Mouse (Mus musculus) limb, embryonic 15.5 days (tissue): Measurements from ENCODE around the gene Aldh9a1. TPM values are rescaled to one million over a fixed set of nuclear protein-coding genes. Genes with fewer than 3 reads are reported as not detected.

ENCODE experiments used
- ATAC-seq: fragments of 200-750 bp; cut with Nextera tagmentation; 2 replicates; pipeline ENCODE4 v1.8.0; 2017; ENCODE audit warnings: low read depth, moderate TSS enrichment; ENCODE audit not compliant: insufficient number of reproducible peaks, low FRiP score, low TSS enrichment
- H3K27ac ChIP-seq: fragments of 300-500 bp; sonication (generic); 2 replicates; pipeline ENCODE4 v1.5.1; 2015; ENCODE audit warnings: moderate library complexity, mild to moderate bottlenecking, inconsistent platforms
- H3K27me3 ChIP-seq: fragments of 300-500 bp; sonication (generic); 2 replicates; pipeline ENCODE4 v1.6.1; 2015; ENCODE audit warnings: inconsistent platforms
- H3K36me3 ChIP-seq: fragments of 300-500 bp; sonication (generic); 2 replicates; pipeline ENCODE4 v1.6.1; 2015; ENCODE audit warnings: inconsistent platforms
- H3K4me1 ChIP-seq: fragments of 300-500 bp; sonication (generic); 2 replicates; pipeline ENCODE4 v1.6.1; 2015; ENCODE audit warnings: inconsistent platforms
- H3K4me2 ChIP-seq: fragments of 300-500 bp; sonication (generic); 2 replicates; pipeline ENCODE4 v1.6.1; 2015; ENCODE audit warnings: mild to moderate bottlenecking, inconsistent platforms
- H3K4me3 ChIP-seq: fragments of 300-500 bp; sonication (generic); 2 replicates; pipeline ENCODE4 v1.5.1; 2015; ENCODE audit warnings: mild to moderate bottlenecking, inconsistent platforms
- H3K9ac ChIP-seq: fragments of 300-500 bp; sonication (generic); 2 replicates; pipeline ENCODE4 v1.6.1; 2015; ENCODE audit warnings: inconsistent platforms
- H3K9me3 ChIP-seq: fragments of 300-500 bp; sonication (generic); 2 replicates; pipeline ENCODE4 v1.6.1; 2016; ENCODE audit warnings: inconsistent platforms
- WGBS: fragments of 180-500 bp; shearing (Covaris S2); methylation state at CpG from one replicate; pipeline ENCODE4 v1.1.7; 2015; 5-methylcytosine and 5-hydroxymethylcytosine counted together
- polyA plus RNA-seq: library from polyadenylated mRNA; unstranded; fragments of >200 nt; fragmentation: Nextera tagmentation; extraction: Ambion mirVana; gene quantifications from 2 replicates; pipeline ENCODE4 v1.2.1, GENCODE M21; 2015

Aldh9a1 gene
- polyA plus RNA-seq = 56.9 and 57.8 TPM in 2 replicates

- Histone ChIP-seq H3K27me3 (no peaks in the 10 kb centered on the region), H3K36me3 (peaks cover 17% of the 10 kb centered on the region), H3K9ac (peak within 1 kb of the TSS; percentile 65), H3K9me3 (no peaks in the 10 kb centered on the region), H3K4me2 (peak within 1 kb of the TSS; percentile 77), H3K4me1 (0 out of 2 replicates have a peak, but pooled peaks cover 7% of the 10 kb centered on the region), H3K27ac (peak within 1 kb of the TSS; percentile 86), H3K4me3 (peak within 1 kb of the TSS; percentile 76)
- ATAC-seq = peak; percentile 92
- WGBS = under 1% methylated on average over 55 of the region's 55 CpGs
Measured at GRCm38 (mm10) chr1:167349815-167350596, at the start of gene Aldh9a1. Aldh9a1 (plus strand) TSS chr1:167349991.

DNA sequence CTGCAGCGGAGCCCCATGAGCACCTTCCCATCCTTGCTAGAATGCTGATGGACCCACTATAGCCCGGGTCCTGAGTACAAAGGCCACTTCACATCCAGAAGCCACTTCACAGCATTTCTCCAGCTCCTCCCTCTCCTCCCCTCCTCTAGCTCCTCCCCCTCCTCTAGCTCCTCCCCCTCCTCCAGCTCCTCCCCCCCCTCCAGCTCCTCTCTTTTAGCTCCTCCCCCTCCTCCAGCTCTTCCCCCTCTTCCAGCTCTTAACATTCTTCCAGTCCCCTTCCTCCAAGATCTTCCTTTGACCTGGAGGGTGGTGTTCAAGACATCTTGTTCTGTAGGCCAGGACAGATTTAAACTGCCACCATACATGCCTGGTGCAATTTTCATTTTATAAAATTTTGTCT, 49.7 kb upstream of the Aldh9a1 start:
- Histone ChIP-seq H3K4me3 (no peak overlapping the region), H3K27ac (no peak overlapping the region), H3K27me3 (no peaks in the 10 kb centered on the region), H3K9ac (no peak overlapping the region), H3K36me3 (no peaks in the 10 kb centered on the region), H3K4me2 (no peak overlapping the region), H3K4me1 (no peaks in the 10 kb centered on the region), H3K9me3 (no peaks in the 10 kb centered on the region)
- ATAC-seq = no peak
- WGBS = 70% methylated on average over 2 of the region's 2 CpGs

- no peak for ATAC-seq
- WGBS = 75% methylated on average over 7 of the region's 7 CpGs
Measured at GRCm38 (mm10) chr1:167305501-167306137, 44.2 kb upstream of the Aldh9a1 start.

DNA sequence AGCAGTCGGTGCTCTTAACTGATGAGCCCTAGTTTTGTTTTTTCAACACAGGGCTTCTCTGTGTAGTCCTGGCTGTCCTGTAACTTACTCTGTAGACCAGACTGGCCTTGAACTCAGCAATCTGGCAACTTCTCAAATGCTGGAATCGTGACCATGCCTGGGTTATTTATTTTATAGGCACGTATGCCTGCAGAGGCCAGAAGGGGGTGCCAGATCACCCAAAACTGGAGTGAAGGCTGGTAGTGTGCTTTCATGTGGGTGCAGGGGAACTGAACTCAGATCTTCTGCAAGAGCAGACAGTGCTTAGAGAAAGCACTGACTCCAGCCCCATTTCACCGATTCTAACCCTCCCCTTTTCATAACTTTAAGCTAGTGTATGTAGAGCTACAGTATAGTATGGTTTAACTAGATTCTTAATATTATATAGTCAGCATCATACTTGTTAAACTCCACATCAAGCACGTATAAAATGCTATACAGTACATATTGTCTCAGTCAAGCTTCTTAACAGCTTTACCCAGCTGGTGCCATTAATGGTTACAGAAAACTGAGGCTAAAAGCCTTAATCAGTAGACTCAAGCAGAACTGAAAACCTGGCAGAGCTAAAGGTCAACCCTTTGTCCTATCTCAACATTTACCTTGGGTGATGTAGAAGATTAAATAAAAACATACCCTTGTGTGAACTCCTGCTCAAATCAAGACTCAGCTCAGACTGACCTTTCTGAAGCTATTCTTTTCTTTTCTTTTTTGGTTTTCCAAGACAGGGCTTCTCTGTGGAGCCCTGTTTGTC, 43.1 kb upstream of the Aldh9a1 start:
- ATAC-seq = no peak
- Histone ChIP-seq H3K27me3 (no peaks in the 10 kb centered on the region), H3K4me1 (0 out of 2 replicates have a peak, but pooled peaks cover 8% of the 10 kb centered on the region), H3K36me3 (peaks cover 5% of the 10 kb centered on the region), H3K9me3 (no peaks in the 10 kb centered on the region), H3K4me2 (no peak overlapping the region), H3K9ac (no peak overlapping the region), H3K4me3 (no peak overlapping the region), H3K27ac (no peak overlapping the region)
- WGBS = 55% methylated on average over 5 of the region's 5 CpGs

More at GRCm38 (mm10) chr1:167305501-167306137, 44.2 kb upstream of the Aldh9a1 start:
- no peak overlapping the region for H3K4me2 ChIP-seq
- no peak overlapping the region for H3K4me3 ChIP-seq
- no peaks in the 10 kb centered on the region for H3K9me3 ChIP-seq
- H3K27me3 ChIP-seq = no peaks in the 10 kb centered on the region
- H3K36me3 ChIP-seq = peaks cover 2% of the 10 kb centered on the region
- H3K9ac ChIP-seq = no peak overlapping the region
- H3K4me1 ChIP-seq = 0 out of 2 replicates have a peak, but pooled peaks cover 8% of the 10 kb centered on the region
- H3K27ac ChIP-seq = no peak overlapping the region

DNA sequence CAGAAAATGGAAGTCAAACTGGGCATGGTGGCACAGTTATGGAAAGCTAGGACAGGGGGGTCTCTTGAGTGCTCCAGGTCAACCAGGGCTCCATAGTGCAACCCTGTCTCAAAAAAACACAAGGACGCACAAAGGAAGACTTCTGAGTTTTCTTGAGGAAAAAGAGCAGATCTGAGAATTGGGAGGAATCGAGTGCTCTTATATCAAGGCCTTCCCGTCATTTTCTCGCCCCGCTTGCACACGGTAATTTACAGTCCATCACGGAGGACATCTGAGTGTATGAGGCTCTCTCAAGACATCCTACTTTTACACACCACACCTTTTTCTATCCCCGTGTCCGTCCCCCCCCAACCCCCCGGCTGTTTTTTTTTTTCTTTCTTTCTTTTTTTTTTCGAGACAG, 42.1 kb upstream of the Aldh9a1 start:
- Histone ChIP-seq H3K9me3 (no peaks in the 10 kb centered on the region), H3K9ac (peak overlapping the region; percentile 71; the same call in 1 of the 2 replicates), H3K4me1 (0 out of 2 replicates have a peak, but pooled peaks cover 8% of the 10 kb centered on the region), H3K27me3 (no peaks in the 10 kb centered on the region), H3K4me2 (peak overlapping the region; percentile 76), H3K36me3 (peaks cover 9% of the 10 kb centered on the region), H3K4me3 (peak overlapping the region; percentile 78), H3K27ac (no peak overlapping the region)
- 58% methylated on average over 11 of the region's 11 CpGs for WGBS
- ATAC-seq = no peak

DNA sequence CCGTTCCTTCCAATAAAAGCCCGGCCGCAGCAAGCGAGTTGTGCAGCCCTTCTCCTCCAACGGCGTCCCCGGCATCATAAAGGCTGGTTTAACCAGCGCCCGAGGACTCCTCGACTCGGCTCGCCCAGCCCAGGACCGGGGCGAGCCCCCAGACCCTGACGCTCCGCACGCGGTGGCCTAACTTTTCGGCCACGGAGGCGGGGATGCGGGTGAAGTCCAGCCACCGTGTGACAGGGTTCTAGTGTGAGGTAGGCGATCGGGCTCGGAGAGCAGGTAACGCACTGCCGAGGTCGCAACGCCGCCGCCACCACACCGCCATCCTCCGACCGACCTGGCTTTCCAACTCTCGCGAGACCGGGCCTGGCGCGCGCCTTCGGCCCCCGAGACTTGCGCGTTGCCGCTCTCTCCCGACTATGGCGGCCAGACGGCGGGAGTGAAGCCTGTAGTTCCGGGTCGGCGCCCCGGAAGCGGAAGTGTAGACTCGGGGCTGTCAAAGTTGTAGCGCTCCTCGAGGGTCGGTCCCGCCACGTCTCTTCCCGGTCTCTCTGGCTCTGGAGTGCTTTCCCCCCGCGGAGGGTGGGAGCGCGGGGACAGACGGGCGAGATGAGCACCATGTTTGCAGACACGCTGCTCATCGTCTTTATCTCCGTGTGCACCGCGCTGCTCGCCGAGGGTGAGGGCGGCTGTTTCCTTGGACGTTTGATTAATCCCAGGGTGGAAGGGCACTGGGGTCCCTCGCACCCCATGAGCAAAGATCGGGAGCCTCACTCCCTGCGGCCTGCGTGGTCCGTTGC, 41.3 kb upstream of the Aldh9a1 start, which contains the start of gene Tmco1:
TSS of gene Tmco1 (plus strand) at position 118 of the 794 bp plus-strand sequence.
- peak within 1 kb of the TSS; percentile 71 for H3K9ac ChIP-seq
- no peaks in the 10 kb centered on the region for H3K27me3 ChIP-seq
- H3K4me1 ChIP-seq = 0 out of 2 replicates have a peak, but pooled peaks cover 8% of the 10 kb centered on the region
- no peaks in the 10 kb centered on the region for H3K9me3 ChIP-seq
- H3K4me2 ChIP-seq = peak within 1 kb of the TSS; percentile 76
- peak within 1 kb of the TSS; percentile 78 for H3K4me3 ChIP-seq
- H3K27ac ChIP-seq = peak within 1 kb of the TSS; percentile 95
- H3K36me3 ChIP-seq = peaks cover 9% of the 10 kb centered on the region
- WGBS = under 1% methylated on average over 82 of the region's 82 CpGs
- peak; percentile 95 for ATAC-seq

- Histone ChIP-seq H3K27ac (no peak overlapping the region), H3K9me3 (no peaks in the 10 kb centered on the region), H3K4me2 (no peak overlapping the region), H3K9ac (no peak overlapping the region), H3K4me3 (no peak overlapping the region), H3K27me3 (no peaks in the 10 kb centered on the region), H3K4me1 (0 out of 2 replicates have a peak, but pooled peaks cover 8% of the 10 kb centered on the region), H3K36me3 (peaks cover 28% of the 10 kb centered on the region)
- ATAC-seq = no peak
Measured at GRCm38 (mm10) chr1:167312367-167312766, 37.4 kb upstream of the Aldh9a1 start.

- 94% methylated on average over 4 of the region's 4 CpGs for whole genome bisulfite sequencing
- no peaks in the 10 kb centered on the region for H3K27me3 ChIP-seq
- H3K4me3 ChIP-seq = no peak overlapping the region
- no peak overlapping the region for H3K9ac ChIP-seq
- no peak overlapping the region for H3K27ac ChIP-seq
- ATAC-seq = no peak
- peaks cover 34% of the 10 kb centered on the region for H3K36me3 ChIP-seq
- H3K4me1 ChIP-seq = 0 out of 2 replicates have a peak, but pooled peaks cover 5% of the 10 kb centered on the region
- H3K4me2 ChIP-seq = no peak overlapping the region
- H3K9me3 ChIP-seq = no peaks in the 10 kb centered on the region
Measured at GRCm38 (mm10) chr1:167313220-167313619, 36.6 kb upstream of the Aldh9a1 start.

- Histone ChIP-seq H3K9ac (no peak overlapping the region), H3K27ac (no peak overlapping the region), H3K27me3 (no peaks in the 10 kb centered on the region), H3K4me2 (no peak overlapping the region), H3K4me3 (no peak overlapping the region), H3K36me3 (peaks cover 73% of the 10 kb centered on the region), H3K4me1 (no peaks in the 10 kb centered on the region), H3K9me3 (no peaks in the 10 kb centered on the region)
- 95% methylated on average over 6 of the region's 6 CpGs for WGBS
- ATAC-seq = no peak
Measured at GRCm38 (mm10) chr1:167321691-167322090, 28.1 kb upstream of the Aldh9a1 start.

- ATAC-seq = no peak
- peaks cover 59% of the 10 kb centered on the region for H3K36me3 ChIP-seq
- no peak overlapping the region for H3K4me2 ChIP-seq
- H3K4me3 ChIP-seq = no peak overlapping the region
- no peak overlapping the region for H3K27ac ChIP-seq
- H3K27me3 ChIP-seq = no peaks in the 10 kb centered on the region
- no peak overlapping the region for H3K9ac ChIP-seq
- H3K4me1 ChIP-seq = no peaks in the 10 kb centered on the region
- WGBS = 85% methylated on average over 6 of the region's 6 CpGs
- no peaks in the 10 kb centered on the region for H3K9me3 ChIP-seq
Measured at GRCm38 (mm10) chr1:167328776-167329175, 21.0 kb upstream of the Aldh9a1 start.

DNA sequence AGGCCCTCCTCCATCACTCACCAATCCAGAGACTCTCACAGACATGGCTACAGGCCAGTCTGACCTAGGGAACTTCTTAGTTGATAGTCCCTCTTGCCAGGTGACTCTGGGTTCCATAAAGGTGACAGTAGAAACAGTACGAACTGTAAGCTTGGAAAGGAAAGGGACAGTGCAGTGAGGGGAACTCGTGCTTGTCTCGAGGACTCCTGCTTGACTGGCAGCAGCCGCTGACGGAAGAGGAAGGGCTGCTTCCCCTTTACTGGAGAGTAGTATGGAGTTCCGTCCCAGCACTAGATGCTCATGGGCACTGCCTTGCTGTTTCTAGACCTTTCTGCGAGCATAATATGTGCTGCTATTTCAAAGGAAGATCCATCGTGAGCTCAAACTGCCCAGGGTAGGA, 18.7 kb upstream of the Aldh9a1 start:
- no peak for ATAC-seq
- Histone ChIP-seq H3K4me3 (no peak overlapping the region), H3K36me3 (peaks cover 51% of the 10 kb centered on the region), H3K27ac (no peak overlapping the region), H3K4me2 (no peak overlapping the region), H3K4me1 (no peaks in the 10 kb centered on the region), H3K27me3 (no peaks in the 10 kb centered on the region), H3K9ac (no peak overlapping the region), H3K9me3 (no peaks in the 10 kb centered on the region)
- WGBS = 90% methylated on average over 8 of the region's 8 CpGs
